Mouse (Mus musculus) spleen, postnatal 0 days (tissue): ENCODE results near the gene Elp1. TPM values are rescaled to one million over a fixed set of nuclear protein-coding genes. Genes with fewer than 3 reads are reported as not detected.

Experiments
- polyA plus RNA-seq: library from polyadenylated mRNA; unstranded; fragments of >200 nt; fragmentation: Nextera tagmentation; extraction: Ambion mirVana; gene quantifications from 2 replicates; pipeline ENCODE4 v1.2.1, GENCODE M21; 2015

Gene Elp1
- 20.9 and 21.7 TPM in 2 replicates for polyA plus RNA-seq

DNA sequence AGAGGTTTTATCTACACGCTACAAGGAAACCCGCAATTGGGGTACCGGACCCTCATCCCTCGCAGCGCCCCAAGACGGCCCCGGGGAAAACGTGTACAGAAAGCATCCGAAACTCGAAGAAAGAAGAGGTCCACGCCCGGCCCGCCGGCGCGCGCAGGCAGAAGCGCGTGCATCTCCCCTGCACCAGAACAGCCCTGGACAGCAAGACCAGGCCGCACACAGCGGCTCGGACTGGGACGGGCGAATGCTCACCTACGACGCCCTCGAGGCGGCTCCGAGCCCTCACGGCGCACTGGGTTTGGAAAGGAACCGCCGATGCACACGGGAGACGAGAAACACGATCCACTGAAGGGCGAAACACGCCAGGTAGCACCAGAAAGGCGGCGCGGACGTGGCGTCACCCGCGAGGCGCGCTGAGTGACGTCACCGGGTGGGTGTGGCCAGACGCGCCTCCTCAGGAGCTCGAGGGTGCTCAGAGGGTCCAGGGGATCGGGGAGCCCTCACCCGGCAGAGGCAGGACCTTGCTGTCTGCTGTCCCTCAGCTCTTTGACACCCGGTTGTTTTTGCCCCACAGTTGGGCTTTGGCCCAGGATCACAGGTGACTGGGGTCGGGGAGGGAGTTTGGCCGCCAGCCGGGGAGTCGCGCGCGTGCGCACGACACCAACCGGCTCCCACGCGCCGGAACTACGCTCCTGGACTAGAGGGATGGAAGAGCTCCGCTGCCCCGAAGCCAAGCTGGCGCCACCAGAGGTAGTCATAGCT is at the start of gene Elp1, which contains the start of gene Fam206a:
Elp1 (minus strand) TSS at position 425 of the 762 bp plus-strand sequence.
Fam206a (plus strand) TSS at position 439 of the 762 bp plus-strand sequence.

GRCm38 (mm10) chr4:56743363-56744195 is 58.6 kb downstream of the Elp1 start, which contains the start of gene Actl7a:
Actl7a (plus strand) TSS chr4:56743413.

DNA sequence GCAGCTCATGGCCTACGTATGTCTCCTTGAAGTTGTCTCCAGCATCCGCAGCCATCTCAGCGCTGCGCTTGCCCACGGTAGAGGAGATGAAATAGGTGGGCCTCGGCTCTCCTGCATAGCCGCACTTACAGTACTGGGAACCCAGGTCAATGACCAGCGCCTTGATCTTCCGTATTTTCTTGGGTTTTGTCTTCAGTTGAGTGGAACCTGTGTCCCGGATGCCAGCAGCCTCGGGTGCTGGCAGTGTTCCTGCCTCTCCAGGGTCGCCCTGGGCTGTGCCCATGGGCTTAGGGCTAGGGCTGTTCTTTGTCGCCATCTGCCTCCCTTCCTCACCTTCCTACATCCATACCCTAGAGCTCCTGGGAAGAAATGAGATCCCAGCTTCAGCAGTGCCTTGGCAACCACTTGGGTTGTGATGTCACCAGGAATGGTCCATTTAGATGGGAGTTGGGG is 61.1 kb downstream of the Elp1 start, which contains the start of gene Actl7b:
Actl7b (minus strand) TSS at position 403 of the 453 bp plus-strand sequence.

DNA sequence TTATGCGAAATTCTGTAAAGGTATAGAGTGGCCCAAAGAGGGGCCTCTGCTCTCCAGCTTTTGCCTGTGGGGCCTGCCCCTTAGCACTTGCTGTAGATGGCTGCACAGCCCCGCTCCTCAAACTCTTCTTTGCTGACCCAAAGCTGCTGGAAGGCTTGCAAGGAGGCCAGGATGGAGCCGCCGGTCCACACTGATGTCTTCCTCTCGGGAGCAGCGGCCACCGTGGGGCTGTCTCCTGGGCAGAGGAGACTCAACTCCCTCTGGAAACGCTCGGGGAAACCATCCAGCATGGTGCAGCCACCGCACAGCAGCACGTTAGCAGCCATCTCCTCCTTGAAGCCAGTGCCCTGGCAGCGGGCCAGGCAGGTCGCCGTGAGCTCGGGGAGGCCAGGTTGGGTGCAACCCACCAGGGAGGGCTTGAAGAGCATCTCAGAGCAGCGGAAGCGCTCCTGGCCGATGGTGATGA is 62.1 kb downstream of the Elp1 start, which contains the start of gene Gm26657:
Gm26657 (plus strand) TSS at position 51 of the 466 bp plus-strand sequence.

Other genes with a start within 250 kb of the Elp1 start
- not detected in 2 replicates for gene Gm26657, start 62.3 kb downstream of the Elp1 start, polyA plus RNA-seq
- gene Actl7b, start 60.9 kb downstream of the Elp1 start, polyA plus RNA-seq: not detected in 2 replicates
- 0.07 TPM in 1 of 2 replicates, not detected in the other for gene Actl7a, start 58.9 kb downstream of the Elp1 start, polyA plus RNA-seq
- 5.1 and 5.2 TPM in 2 replicates for gene Fam206a, start within 50 bp of the Elp1 start, polyA plus RNA-seq
- 8.3 and 9.6 TPM in 2 replicates for gene Ctnnal1, start 62.9 kb upstream of the Elp1 start, polyA plus RNA-seq
- gene Tmem245, start 145.1 kb upstream of the Elp1 start, polyA plus RNA-seq: 2.5 and 3.6 TPM in 2 replicates
- not detected in 2 replicates for gene Frrs1l, start 188.1 kb upstream of the Elp1 start, polyA plus RNA-seq